ENCODE assay signal across 34 mouse cellular contexts in the genomic region with DNA sequence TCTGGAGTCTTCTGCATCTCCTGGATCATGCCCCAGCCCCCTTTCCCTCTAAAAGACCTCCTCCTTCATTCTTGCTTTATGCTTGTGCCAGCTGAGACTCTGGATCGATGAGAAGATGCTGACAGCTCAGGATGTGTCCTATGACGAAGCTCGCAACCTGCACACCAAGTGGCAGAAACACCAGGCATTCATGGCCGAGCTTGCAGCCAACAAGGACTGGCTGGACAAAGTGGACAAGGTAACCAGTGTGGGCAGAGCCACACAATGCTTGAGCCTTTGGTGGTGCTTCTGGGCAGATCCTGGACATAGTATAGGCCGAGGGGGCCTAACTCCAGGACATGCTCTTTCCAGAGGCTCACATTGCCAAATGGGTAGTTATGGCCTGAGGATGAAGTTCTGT. TPM values are rescaled to one million over a fixed set of nuclear protein-coding genes. Genes with fewer than 3 reads are reported as not detected.
"Had no signal": no experiment of that assay in that cellular context is flagged by ENCODE, and none has a peak within 500 bp of the region (broad histone marks: within the 10 kb centered on the region; RNA-seq: fewer than 3 reads in every experiment).

No protein-coding gene starts in this region.

- ATAC-seq: hindbrain, embryonic 16.5 days; hindbrain, postnatal 0 days; inflammation-experienced regulatory T-cells, adult 6 months; intestine, embryonic 15.5 days; intestine, embryonic 16.5 days; intestine, postnatal 0 days had no signal

- H3K4me1 ChIP-seq: hindbrain, embryonic 10.5 days; hindbrain, embryonic 12.5 days; hindbrain, embryonic 13.5 days; hindbrain, embryonic 15.5 days; intestine, embryonic 15.5 days; kidney, embryonic 15.5 days had no signal

- H3K36me3 ChIP-seq: heart, embryonic 15.5 days had no signal

- H3K4me2 ChIP-seq: heart, embryonic 11.5 days; heart, embryonic 13.5 days; heart, embryonic 15.5 days; hindbrain, embryonic 12.5 days; hindbrain, embryonic 13.5 days; hindbrain, embryonic 14.5 days; hindbrain, embryonic 15.5 days; intestine, embryonic 15.5 days; kidney, embryonic 15.5 days had no signal

- H3K9me3 ChIP-seq: heart, embryonic 13.5 days; heart, embryonic 15.5 days; hindbrain, embryonic 10.5 days; hindbrain, embryonic 12.5 days; hindbrain, embryonic 13.5 days; hindbrain, embryonic 15.5 days; intestine, embryonic 15.5 days; kidney, embryonic 15.5 days had no signal

- H3K4me3 ChIP-seq: heart, embryonic 13.5 days; heart, embryonic 15.5 days; hindbrain, embryonic 10.5 days; hindbrain, embryonic 12.5 days; hindbrain, embryonic 13.5 days; hindbrain, embryonic 15.5 days; intestine, embryonic 15.5 days; kidney, embryonic 15.5 days; layer of hippocampus, adult 2 months; left cerebral cortex, adult 2 months had no signal

- DNase-seq: heart, postnatal 10 days; heart, postnatal 14 days; heart, postnatal 36 days; heart, postnatal 4 days; kidney, adult 11 months; kidney, adult 18-20 months; kidney, adult 2 months; kidney, adult 8-10 months; kidney, adult 9 months; kidney, postnatal 10 days; kidney, postnatal 14 days; kidney, postnatal 36 days; kidney, postnatal 4 days; layer of hippocampus, adult 9-11 months; layer of hippocampus, postnatal 36 days had no signal

- H3K27ac ChIP-seq: heart, embryonic 13.5 days; heart, embryonic 15.5 days; hindbrain, embryonic 10.5 days; hindbrain, embryonic 12.5 days; hindbrain, embryonic 13.5 days; hindbrain, embryonic 14.5 days; hindbrain, embryonic 15.5 days; hindbrain, postnatal 0 days; intestine, embryonic 15.5 days; kidney, embryonic 15.5 days; kidney, postnatal 0 days; layer of hippocampus, adult 2 months; left cerebral cortex, adult 2 months had no signal

- H3K27me3 ChIP-seq: heart, embryonic 13.5 days; heart, embryonic 15.5 days; hindbrain, embryonic 12.5 days; hindbrain, embryonic 13.5 days; hindbrain, embryonic 15.5 days; intestine, embryonic 15.5 days; kidney, embryonic 15.5 days had no signal

- H3K9ac ChIP-seq: heart, embryonic 13.5 days; heart, embryonic 15.5 days; hindbrain, embryonic 12.5 days; hindbrain, embryonic 13.5 days; hindbrain, embryonic 14.5 days; hindbrain, embryonic 15.5 days; intestine, embryonic 15.5 days; kidney, embryonic 15.5 days had no signal

RNA-seq across cellular contexts. Expression of a gene that starts 41.3 kb away (rescaled TPM):
- polyA plus RNA-seq: inflammation-experienced regulatory T-cells, adult 6 months; large intestine, adult 2 months had no signal
